Mouse (Mus musculus) adrenal gland, postnatal 10 days (tissue): ENCODE data around the gene Gm49366. TPM values are rescaled to one million over a fixed set of nuclear protein-coding genes. Genes with fewer than 3 reads are reported as not detected.
"Not testable (repeated sequence)": the region's sequence is repeated elsewhere in the genome, so short reads cannot be mapped to it uniquely, and the experiment has no call there.

Experiments used
- DNase-seq: peaks from one replicate; pipeline ENCODE4 v3.0.0; 2021; ENCODE audit warnings: mixed read lengths
- total RNA-seq, 2 experiments: library from RNA; stranded (reverse); gene quantifications; 2 replicates each; pipeline ENCODE4 v1.2.3; 2021

Gene Gm49366
- total RNA-seq, 2 experiments from 2014 or later = not detected

- DNase-seq = no peak
Observed at GRCm38 (mm10) chr12:84032854-84033253, 5.9 kb upstream of the Gm49366 start.

GRCm38 (mm10) chr12:84033302-84033701 lies 5.4 kb upstream of the Gm49366 start:
- not testable (repeated sequence) for DNase-seq

- no peak for DNase-seq
Observed at GRCm38 (mm10) chr12:84034108-84034507, 4.6 kb upstream of the Gm49366 start.

GRCm38 (mm10) chr12:84038241-84038640 lies 494 bp upstream of the Gm49366 start, which contains the start of gene Acot4:
Gene Acot4, plus strand, starts transcription at chr12:84038379.
- peak; percentile 60 for DNase-seq

- no peak for DNase-seq
Observed at GRCm38 (mm10) chr12:84042248-84042647, 3.5 kb downstream of the Gm49366 start.

GRCm38 (mm10) chr12:84044045-84044444 lies 5.3 kb downstream of the Gm49366 start:
- no peak for DNase-seq

GRCm38 (mm10) chr12:84046906-84047305 lies 8.2 kb downstream of the Gm49366 start:
- DNase-seq = no peak

GRCm38 (mm10) chr12:84050744-84051143 lies 12.0 kb downstream of the Gm49366 start:
- not testable (repeated sequence) for DNase-seq

GRCm38 (mm10) chr12:84051937-84052474 lies 13.3 kb downstream of the Gm49366 start, which contains the start of gene Acot3:
Gene Acot3, plus strand, starts transcription at chr12:84052144.
- DNase-seq = no peak

GRCm38 (mm10) chr12:84052609-84053008 lies 13.9 kb downstream of the Gm49366 start:
- peak; percentile 28 for DNase-seq

- no peak for DNase-seq
Observed at GRCm38 (mm10) chr12:84053173-84053572, 14.4 kb downstream of the Gm49366 start.

- peak; percentile 41 for DNase-seq
Observed at GRCm38 (mm10) chr12:84053679-84054391, 15.1 kb downstream of the Gm49366 start.

- no peak for DNase-seq
Observed at GRCm38 (mm10) chr12:84060946-84061345, 22.2 kb downstream of the Gm49366 start.

GRCm38 (mm10) chr12:84062336-84062735 lies 23.6 kb downstream of the Gm49366 start:
- no peak for DNase-seq

- peak; percentile 42 for DNase-seq
Observed at GRCm38 (mm10) chr12:84063228-84063627, 24.5 kb downstream of the Gm49366 start.

GRCm38 (mm10) chr12:84063833-84064232 lies 25.1 kb downstream of the Gm49366 start:
- no peak for DNase-seq

GRCm38 (mm10) chr12:84064621-84065020 lies 25.9 kb downstream of the Gm49366 start:
- no peak for DNase-seq

GRCm38 (mm10) chr12:84067752-84068151 lies 29.0 kb downstream of the Gm49366 start:
- no peak for DNase-seq

GRCm38 (mm10) chr12:84068296-84068695 lies 29.6 kb downstream of the Gm49366 start:
- no peak for DNase-seq

- DNase-seq = no peak
Observed at GRCm38 (mm10) chr12:84068986-84069385, 30.3 kb downstream of the Gm49366 start, which contains the start of gene Acot5. Gene Acot5, plus strand, starts transcription at chr12:84069325.

GRCm38 (mm10) chr12:84069582-84069981 lies 30.8 kb downstream of the Gm49366 start:
- peak; percentile 58 for DNase-seq

- no peak for DNase-seq
Observed at GRCm38 (mm10) chr12:84071696-84072095, 33.0 kb downstream of the Gm49366 start.

- no peak for DNase-seq
Observed at GRCm38 (mm10) chr12:84077371-84077990, 38.7 kb downstream of the Gm49366 start.
